Mouse (Mus musculus) liver, embryonic 12.5 days (tissue): ENCODE results near the gene Serpinf2. TPM values are rescaled to one million over a fixed set of nuclear protein-coding genes. Genes with fewer than 3 reads are reported as not detected.
A peak's percentile ranks its signal among the peaks of the same experiment; 100 is the strongest.

Experiments
- ATAC-seq: fragments of 200-750 bp; cut with Nextera tagmentation; 2 replicates; pipeline ENCODE4 v1.8.0; 2017; ENCODE audit warnings: moderate number of reproducible peaks, mild to moderate bottlenecking, moderate library complexity
- H3K27ac ChIP-seq: fragments of 300-500 bp; sonication (generic); 2 replicates; pipeline ENCODE4 v1.5.1; 2016; ENCODE audit warnings: mild to moderate bottlenecking
- H3K27me3 ChIP-seq: fragments of 300-500 bp; sonication (generic); replicated peaks from 2 replicates; pipeline ENCODE4 v1.6.1; 2016; ENCODE audit warnings: mild to moderate bottlenecking, moderate library complexity
- H3K36me3 ChIP-seq: fragments of 300-500 bp; sonication (generic); 2 replicates; pipeline ENCODE4 v1.6.1; 2016; ENCODE audit warnings: mild to moderate bottlenecking, moderate library complexity
- H3K4me1 ChIP-seq: fragments of 300-500 bp; sonication (generic); 2 replicates; pipeline ENCODE4 v1.6.1; 2016
- H3K4me2 ChIP-seq: fragments of 300-500 bp; sonication (generic); 2 replicates; pipeline ENCODE4 v1.6.1; 2016; ENCODE audit warnings: mild to moderate bottlenecking, moderate library complexity
- H3K4me3 ChIP-seq: fragments of 300-500 bp; sonication (generic); 2 replicates; pipeline ENCODE4 v1.5.1; 2016; ENCODE audit warnings: mild to moderate bottlenecking, moderate library complexity
- H3K9ac ChIP-seq: fragments of 300-500 bp; sonication (generic); 2 replicates; pipeline ENCODE4 v1.6.1; 2016; ENCODE audit warnings: mild to moderate bottlenecking, moderate library complexity
- H3K9me3 ChIP-seq: fragments of 300-500 bp; sonication (generic); replicated peaks from 2 replicates; pipeline ENCODE4 v1.6.1; 2016; ENCODE audit warnings: mild to moderate bottlenecking, moderate library complexity
- WGBS: fragments of 180-500 bp; shearing (Covaris S2); methylation state at CpG from one replicate; pipeline ENCODE4 v1.1.7; 2016; ENCODE audit not compliant: insufficient replicate concordance; 5-methylcytosine and 5-hydroxymethylcytosine counted together
- polyA plus RNA-seq: library from polyadenylated mRNA; unstranded; fragments of >200 nt; fragmentation: Nextera tagmentation; extraction: Ambion mirVana; gene quantifications from 2 replicates; pipeline ENCODE4 v1.2.1, GENCODE M21; 2016

Gene Serpinf2
- polyA plus RNA-seq, 1 experiment from 2014 or later, result 375 TPM

GRCm38 (mm10) chr11:75422013-75422792 lies 17.2 kb downstream of the Serpinf2 start, which contains the start of gene Serpinf1:
Gene Serpinf1, minus strand, starts transcription at chr11:75422701.
- ATAC-seq, result peak; percentile 38
- Histone ChIP-seq H3K9me3 (no peaks in the 10 kb centered on the region), H3K4me1 (0 out of 2 replicates have a peak, but pooled peaks cover 4% of the 10 kb centered on the region), H3K4me2 (peak within 1 kb of the TSS; percentile 50), H3K27me3 (peaks cover 7% of the 10 kb centered on the region; the same call in 1 of the 2 replicates), H3K27ac (peak within 1 kb of the TSS; percentile 58; the same call in 1 of the 2 replicates), H3K9ac (peak within 1 kb of the TSS; percentile 54), H3K36me3 (peaks cover 5% of the 10 kb centered on the region; the same call in 1 of the 2 replicates), H3K4me3 (peak within 1 kb of the TSS; percentile 47)
- WGBS, result 33% methylated on average over 10 of the region's 10 CpGs

DNA sequence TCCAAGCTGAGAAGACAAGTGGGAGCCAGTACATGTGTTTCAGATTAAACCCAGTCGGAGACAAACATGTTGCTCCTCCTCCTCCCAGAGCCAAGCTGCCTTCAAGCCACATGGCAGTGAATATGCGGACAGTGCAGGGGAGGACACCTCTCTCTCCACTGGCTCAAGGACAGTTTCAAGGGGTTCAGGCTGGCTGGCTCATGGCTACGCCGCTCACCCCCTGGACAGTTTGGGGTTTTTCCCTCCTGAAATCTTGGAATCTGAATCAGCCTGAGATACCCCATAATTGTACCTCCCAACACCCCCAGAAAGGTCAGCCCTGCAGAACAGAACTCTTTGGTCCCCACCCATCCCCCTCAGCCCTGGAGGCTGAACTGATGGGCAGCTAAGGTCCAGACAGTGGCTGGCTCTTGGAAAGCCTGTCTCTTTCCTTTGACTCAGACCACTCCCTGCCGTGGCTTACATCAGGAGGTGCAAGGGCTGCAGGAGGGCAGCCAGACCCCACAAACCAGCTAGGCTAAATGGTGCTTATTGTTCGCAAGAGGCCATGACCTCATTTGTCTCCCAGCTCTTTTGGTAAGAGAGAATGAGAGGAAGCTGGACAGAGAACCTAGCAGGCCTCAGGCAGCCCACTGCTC lies 17.9 kb downstream of the Serpinf2 start:
- ATAC-seq, result no peak
- H3K36me3 ChIP-seq, result peaks cover 5% of the 10 kb centered on the region; the same call in 1 of the 2 replicates
- no peaks in the 10 kb centered on the region for H3K9me3 ChIP-seq
- peak overlapping the region; percentile 50 for H3K4me2 ChIP-seq
- peak overlapping the region; percentile 47 for H3K4me3 ChIP-seq
- peaks cover 7% of the 10 kb centered on the region; the same call in 1 of the 2 replicates for H3K27me3 ChIP-seq
- 0 out of 2 replicates have a peak, but pooled peaks cover 4% of the 10 kb centered on the region for H3K4me1 ChIP-seq
- peak overlapping the region; percentile 54 for H3K9ac ChIP-seq
- 56% methylated on average over 6 of the region's 6 CpGs for WGBS
- H3K27ac ChIP-seq, result peak overlapping the region; percentile 58; the same call in 1 of the 2 replicates

DNA sequence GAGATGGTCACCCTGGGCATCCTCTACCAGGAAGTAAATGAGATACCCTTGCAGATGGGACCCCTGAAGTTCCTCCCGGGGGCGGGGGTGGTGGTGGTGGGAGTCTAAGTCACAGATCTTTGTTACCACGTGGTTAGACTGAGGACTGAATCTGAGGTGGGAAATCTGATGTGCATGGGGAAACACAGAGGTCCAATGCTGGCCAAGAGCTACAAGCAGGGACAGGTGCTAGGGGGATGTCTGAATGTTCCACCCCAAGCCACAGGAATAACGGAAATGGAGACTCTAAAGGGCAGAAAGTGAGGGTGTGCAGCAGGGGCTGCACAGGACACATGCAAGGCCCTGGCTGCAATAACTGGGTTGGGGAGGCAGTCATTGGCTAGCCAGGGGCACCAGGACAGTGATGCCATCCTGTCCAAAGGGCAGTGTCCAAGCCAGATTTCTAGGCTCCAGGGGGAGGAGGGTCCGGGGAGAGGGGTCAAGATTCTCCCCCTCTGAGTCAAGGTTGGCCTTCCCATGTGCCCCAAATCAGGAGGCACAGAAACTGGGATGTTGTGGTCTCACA lies 18.5 kb downstream of the Serpinf2 start:
- ATAC-seq, result no peak
- no peaks in the 10 kb centered on the region for H3K9me3 ChIP-seq
- H3K4me3 ChIP-seq, result peak overlapping the region; percentile 47
- H3K27me3 ChIP-seq, result peaks cover 7% of the 10 kb centered on the region; the same call in 1 of the 2 replicates
- H3K36me3 ChIP-seq, result peaks cover 7% of the 10 kb centered on the region; the same call in 1 of the 2 replicates
- peak overlapping the region; percentile 54; the same call in 1 of the 2 replicates for H3K9ac ChIP-seq
- peak overlapping the region; percentile 50 for H3K4me2 ChIP-seq
- no peak overlapping the region for H3K27ac ChIP-seq
- H3K4me1 ChIP-seq, result 0 out of 2 replicates have a peak, but pooled peaks cover 4% of the 10 kb centered on the region
- 52% methylated on average over 5 of the region's 5 CpGs for WGBS

- Histone ChIP-seq H3K36me3 (peaks cover 9% of the 10 kb centered on the region; the same call in 1 of the 2 replicates), H3K9ac (no peak overlapping the region), H3K27me3 (peaks cover 3% of the 10 kb centered on the region; the same call in 1 of the 2 replicates), H3K4me1 (0 out of 2 replicates have a peak, but pooled peaks cover 4% of the 10 kb centered on the region), H3K4me2 (no peak overlapping the region), H3K9me3 (no peaks in the 10 kb centered on the region), H3K4me3 (no peak overlapping the region), H3K27ac (no peak overlapping the region)
- WGBS, result 71% methylated on average over 7 of the region's 7 CpGs
- ATAC-seq, result no peak
Observed at GRCm38 (mm10) chr11:75420037-75420436, 19.4 kb downstream of the Serpinf2 start.

DNA sequence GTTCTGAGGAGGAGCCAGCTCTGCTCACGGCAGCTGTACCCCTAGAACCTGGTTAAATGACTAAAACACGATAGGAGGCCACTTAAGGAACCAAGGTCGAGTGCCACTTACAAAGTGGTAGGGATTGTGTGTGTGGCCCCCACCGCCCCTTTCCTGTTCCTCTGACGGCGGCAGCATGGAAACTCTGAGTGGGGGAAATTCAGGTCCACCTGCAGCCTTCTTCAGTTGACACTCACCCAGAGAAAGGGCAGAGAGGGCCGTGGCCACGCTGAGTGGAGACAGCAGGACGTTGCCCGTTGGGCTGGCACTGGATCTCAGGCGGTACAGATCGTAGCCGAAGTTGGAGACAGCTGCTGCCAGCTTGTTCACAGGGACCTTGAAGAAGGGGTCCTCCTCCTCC lies 23.4 kb downstream of the Serpinf2 start:
- Histone ChIP-seq H3K9ac (no peak overlapping the region), H3K36me3 (peaks cover 21% of the 10 kb centered on the region), H3K4me1 (no peaks in the 10 kb centered on the region), H3K27me3 (no peaks in the 10 kb centered on the region), H3K9me3 (no peaks in the 10 kb centered on the region), H3K4me2 (no peak overlapping the region), H3K27ac (no peak overlapping the region), H3K4me3 (no peak overlapping the region)
- ATAC-seq, result no peak
- WGBS, result 66% methylated on average over 13 of the region's 13 CpGs

DNA sequence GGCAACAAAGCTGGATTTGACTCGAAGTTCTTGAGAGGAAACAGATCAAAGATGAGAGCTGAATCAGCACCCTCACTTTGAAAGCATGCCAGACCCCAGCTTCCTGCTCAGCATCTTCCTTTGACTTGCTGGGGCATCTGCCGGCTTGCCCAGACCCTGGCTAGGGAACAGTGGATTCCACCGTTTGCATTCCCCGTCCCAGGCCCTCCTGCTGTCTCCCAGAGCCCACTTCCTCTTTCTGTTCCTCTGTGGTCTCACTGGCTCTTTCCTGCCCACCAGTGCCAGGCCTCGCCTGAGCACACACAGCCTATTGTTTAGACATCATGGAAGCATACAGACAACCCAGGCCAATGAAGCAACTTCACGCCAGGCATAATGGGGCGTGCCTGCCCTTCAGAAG lies 24.3 kb downstream of the Serpinf2 start:
- H3K27ac ChIP-seq, result no peak overlapping the region
- H3K4me2 ChIP-seq, result no peak overlapping the region
- no peak overlapping the region for H3K9ac ChIP-seq
- 27% methylated on average over 7 of the region's 7 CpGs for WGBS
- ATAC-seq, result no peak
- no peak overlapping the region for H3K4me3 ChIP-seq
- no peaks in the 10 kb centered on the region for H3K27me3 ChIP-seq
- H3K9me3 ChIP-seq, result no peaks in the 10 kb centered on the region
- peaks cover 28% of the 10 kb centered on the region for H3K36me3 ChIP-seq
- no peaks in the 10 kb centered on the region for H3K4me1 ChIP-seq

- Histone ChIP-seq H3K9me3 (no peaks in the 10 kb centered on the region), H3K36me3 (peaks cover 27% of the 10 kb centered on the region), H3K4me1 (no peaks in the 10 kb centered on the region), H3K4me2 (no peak overlapping the region), H3K4me3 (no peak overlapping the region), H3K27ac (no peak overlapping the region), H3K9ac (no peak overlapping the region), H3K27me3 (no peaks in the 10 kb centered on the region)
- whole genome bisulfite sequencing, result 75% methylated on average over 7 of the region's 7 CpGs
- no peak for ATAC-seq
Observed at GRCm38 (mm10) chr11:75410591-75410990, 28.8 kb downstream of the Serpinf2 start.

DNA sequence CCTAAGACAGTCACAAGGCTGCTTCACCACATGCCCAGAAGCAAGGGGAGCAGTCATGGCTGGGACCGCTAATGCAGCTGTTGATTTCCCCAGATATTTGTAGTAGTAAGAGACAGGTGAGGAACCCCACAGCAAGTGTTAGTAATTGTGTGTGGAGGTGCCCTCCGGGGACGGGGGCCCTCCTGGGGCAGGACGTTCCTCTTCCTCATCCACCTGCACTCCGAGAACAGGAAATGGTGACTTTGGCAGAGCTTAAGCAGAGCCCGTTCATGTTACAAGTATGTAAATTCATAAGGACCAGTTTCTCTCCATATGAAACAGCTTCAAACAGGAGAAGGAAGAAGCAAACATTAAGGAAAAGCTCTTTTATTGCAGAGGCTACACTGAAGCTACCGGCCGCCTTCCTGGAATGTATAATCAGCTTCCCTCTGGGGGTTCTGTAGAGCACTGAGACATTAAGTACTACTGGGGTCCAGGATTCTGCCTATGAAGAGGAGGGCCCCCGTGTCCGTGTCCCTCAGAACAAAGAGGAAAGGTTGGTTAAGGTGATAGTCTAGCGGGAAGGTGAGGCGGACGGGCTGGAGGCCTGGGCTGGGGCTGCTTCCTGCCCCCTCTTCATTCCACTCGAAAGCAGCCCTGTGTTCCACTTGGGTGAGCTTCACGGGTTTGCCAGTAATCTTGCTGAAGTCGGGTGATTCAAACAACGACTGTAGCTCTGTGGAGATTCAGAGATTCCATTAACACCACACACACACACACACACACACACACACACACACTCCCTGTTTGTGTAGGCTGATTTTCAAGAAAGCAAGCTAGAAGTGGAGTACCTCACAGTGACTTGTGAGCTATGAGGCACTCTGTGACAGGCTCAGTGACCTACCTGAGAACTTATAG lies 29.5 kb downstream of the Serpinf2 start:
- no peak overlapping the region for H3K27ac ChIP-seq

GRCm38 (mm10) chr11:75406865-75407264 lies 32.5 kb downstream of the Serpinf2 start:
- 20% methylated on average over 3 of the region's 3 CpGs for WGBS
- no peak overlapping the region for H3K4me2 ChIP-seq
- H3K27me3 ChIP-seq, result no peaks in the 10 kb centered on the region
- H3K27ac ChIP-seq, result no peak overlapping the region
- no peak for ATAC-seq
- peaks cover 8% of the 10 kb centered on the region; the same call in 1 of the 2 replicates for H3K4me1 ChIP-seq
- H3K36me3 ChIP-seq, result peaks cover 15% of the 10 kb centered on the region
- H3K9me3 ChIP-seq, result no peaks in the 10 kb centered on the region
- no peak overlapping the region for H3K4me3 ChIP-seq
- no peak overlapping the region for H3K9ac ChIP-seq

More for the DNA sequence above, 29.5 kb downstream of the Serpinf2 start:
- H3K27me3 ChIP-seq, result no peaks in the 10 kb centered on the region
- H3K4me3 ChIP-seq, result no peak overlapping the region
- ATAC-seq, result no peak
- H3K36me3 ChIP-seq, result peaks cover 27% of the 10 kb centered on the region
- no peaks in the 10 kb centered on the region for H3K9me3 ChIP-seq
- H3K4me1 ChIP-seq, result no peaks in the 10 kb centered on the region
- H3K9ac ChIP-seq, result no peak overlapping the region
- WGBS, result 66% methylated on average over 17 of the region's 17 CpGs
- H3K4me2 ChIP-seq, result no peak overlapping the region

- Histone ChIP-seq H3K9ac (no peak overlapping the region), H3K27ac (no peak overlapping the region), H3K9me3 (no peaks in the 10 kb centered on the region), H3K27me3 (no peaks in the 10 kb centered on the region), H3K36me3 (peaks cover 15% of the 10 kb centered on the region), H3K4me2 (no peak overlapping the region), H3K4me1 (peaks cover 8% of the 10 kb centered on the region; the same call in 1 of the 2 replicates), H3K4me3 (no peak overlapping the region)
- no peak for ATAC-seq
- 69% methylated on average over 4 of the region's 4 CpGs for WGBS
Observed at GRCm38 (mm10) chr11:75406104-75406503, 33.3 kb downstream of the Serpinf2 start.

- no peak overlapping the region for H3K4me2 ChIP-seq
- peaks cover 5% of the 10 kb centered on the region; the same call in 1 of the 2 replicates for H3K36me3 ChIP-seq
- H3K4me3 ChIP-seq, result no peak overlapping the region
- H3K4me1 ChIP-seq, result peaks cover 8% of the 10 kb centered on the region; the same call in 1 of the 2 replicates
- no peak for ATAC-seq
- H3K9me3 ChIP-seq, result no peaks in the 10 kb centered on the region
- H3K27me3 ChIP-seq, result no peaks in the 10 kb centered on the region
- H3K27ac ChIP-seq, result no peak overlapping the region
- no peak overlapping the region for H3K9ac ChIP-seq
- 77% methylated on average over 6 of the region's 6 CpGs for WGBS
Observed at GRCm38 (mm10) chr11:75404801-75405200, 34.6 kb downstream of the Serpinf2 start.
